Mouse (Mus musculus) olfactory bulb, adult 2 months (tissue): ENCODE results near the gene Nek9.

ENCODE experiments used
- CTCF ChIP-seq: fragments of 200-500 bp; IDR thresholded peaks from 2 replicates; pipeline ENCODE4 v1.5.1; 2012; ENCODE audit warnings: low read depth, mild to moderate bottlenecking, low read length, moderate library complexity; ENCODE audit not compliant: insufficient read depth
- POLR2A ChIP-seq: fragments of 200-500 bp; IDR thresholded peaks from 2 replicates; pipeline ENCODE4 v1.6.1; 2012; ENCODE audit warnings: mild to moderate bottlenecking, low read depth, low read length, moderate library complexity; ENCODE audit not compliant: insufficient read depth

DNA sequence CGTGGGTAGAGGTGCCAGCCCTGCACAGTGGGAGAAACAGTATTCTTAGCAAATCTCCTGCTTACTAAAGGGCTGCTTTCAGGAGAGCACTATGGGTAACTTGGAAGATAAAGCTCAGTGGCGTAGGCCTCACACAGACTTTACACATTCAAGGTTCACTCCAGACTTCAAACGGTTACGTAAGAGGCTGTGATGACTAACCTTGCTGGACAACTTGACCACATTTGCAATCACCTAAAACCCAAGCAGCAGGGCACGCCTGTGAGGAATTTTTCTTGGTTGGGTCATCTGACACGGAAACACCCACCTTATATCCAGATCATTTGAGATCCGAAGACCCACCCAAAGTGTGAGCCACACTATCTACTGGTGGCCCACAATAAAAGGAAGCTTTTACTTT lies 9.0 kb downstream of the Nek9 start:
- TF ChIP-seq CTCF (no peak), POLR2A (no peak)
